Mouse (Mus musculus) CD4-positive naive resting alpha-beta T cell, adult 76 days (primary cell): Measurements from ENCODE around the gene Csnk1e. TPM values are rescaled to one million over a fixed set of nuclear protein-coding genes. Genes with fewer than 3 reads are reported as not detected.

Experiments used
- total RNA-seq: library from RNA; stranded (reverse); gene quantifications from one replicate; pipeline ENCODE4 v1.2.4, GENCODE M21; 2023

The Csnk1e gene
- total RNA-seq: 100 TPM

DNA sequence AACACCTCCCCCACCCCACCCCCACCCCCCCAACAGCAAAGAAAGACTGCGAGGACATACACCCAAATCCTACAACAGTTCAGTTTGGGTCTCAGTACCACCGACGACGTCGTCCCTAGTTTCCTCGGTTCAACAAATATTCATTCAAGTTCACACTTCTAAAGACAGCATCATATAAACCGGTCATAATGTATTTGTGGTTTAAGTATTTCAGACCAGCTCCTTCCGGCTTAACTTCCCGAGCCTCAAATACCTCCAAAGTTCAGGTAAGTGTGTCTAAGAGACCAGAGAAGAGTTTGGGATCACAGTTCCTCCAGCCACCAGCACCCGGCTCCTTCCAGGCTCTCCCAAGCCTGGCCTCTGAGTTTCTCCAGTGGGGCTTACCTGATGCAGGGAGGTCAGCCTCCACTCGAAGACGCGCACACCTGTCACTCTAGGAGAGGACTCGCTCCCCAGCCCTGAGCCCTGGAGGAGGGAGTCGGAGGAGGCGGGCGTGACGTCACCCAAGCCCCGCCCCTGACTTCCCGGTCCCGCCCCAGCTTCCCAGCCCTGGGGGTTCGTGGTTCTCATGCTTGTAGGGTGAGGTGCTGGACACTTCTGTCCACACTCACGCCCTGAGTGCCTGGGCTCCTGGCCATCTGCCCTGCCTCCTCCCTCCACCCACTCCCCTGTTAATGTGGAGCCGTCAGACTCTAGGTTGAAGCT, at the start of gene Csnk1e:
Csnk1e (minus strand) TSS at position 461 of the 705 bp plus-strand sequence.

DNA sequence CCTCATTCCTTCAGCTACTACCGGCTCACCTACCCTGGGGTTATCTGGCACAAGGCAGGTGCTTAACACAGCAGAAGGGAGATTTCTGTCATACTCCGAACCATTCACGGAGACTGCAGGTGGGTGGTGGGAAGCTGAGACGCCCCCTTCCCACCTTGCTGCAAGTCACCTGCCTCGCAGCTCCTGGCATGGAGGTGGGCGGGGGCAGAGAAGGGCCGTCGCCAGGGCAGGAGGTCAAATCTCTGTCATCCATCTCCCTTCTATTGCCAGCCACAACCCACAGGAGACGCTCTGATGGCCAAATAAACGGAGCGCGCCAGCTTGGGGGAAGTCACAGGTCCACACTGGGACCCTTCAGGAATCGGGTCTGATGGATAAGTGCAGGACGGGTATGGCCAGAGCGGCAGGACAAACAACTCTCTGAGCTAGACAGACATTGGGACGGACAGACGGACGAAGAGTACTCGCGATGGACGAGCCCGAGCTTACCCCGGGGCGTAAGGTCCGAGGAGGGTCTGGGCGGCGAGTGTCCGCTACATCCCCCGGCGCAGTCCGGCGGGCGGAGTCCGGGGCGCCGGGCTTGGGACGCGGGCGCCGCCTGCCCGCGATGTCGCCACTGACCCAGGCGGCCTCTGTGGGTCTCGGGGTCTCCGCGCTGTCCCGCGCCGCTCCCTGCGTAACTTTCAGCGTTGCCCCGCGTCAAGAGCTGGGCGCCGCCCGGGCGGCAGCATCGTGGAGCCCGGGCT, 49.5 kb upstream of the Csnk1e start, which contains the start of gene Kcnj4:
Kcnj4 (minus strand) TSS at position 535 of the 746 bp plus-strand sequence.

DNA sequence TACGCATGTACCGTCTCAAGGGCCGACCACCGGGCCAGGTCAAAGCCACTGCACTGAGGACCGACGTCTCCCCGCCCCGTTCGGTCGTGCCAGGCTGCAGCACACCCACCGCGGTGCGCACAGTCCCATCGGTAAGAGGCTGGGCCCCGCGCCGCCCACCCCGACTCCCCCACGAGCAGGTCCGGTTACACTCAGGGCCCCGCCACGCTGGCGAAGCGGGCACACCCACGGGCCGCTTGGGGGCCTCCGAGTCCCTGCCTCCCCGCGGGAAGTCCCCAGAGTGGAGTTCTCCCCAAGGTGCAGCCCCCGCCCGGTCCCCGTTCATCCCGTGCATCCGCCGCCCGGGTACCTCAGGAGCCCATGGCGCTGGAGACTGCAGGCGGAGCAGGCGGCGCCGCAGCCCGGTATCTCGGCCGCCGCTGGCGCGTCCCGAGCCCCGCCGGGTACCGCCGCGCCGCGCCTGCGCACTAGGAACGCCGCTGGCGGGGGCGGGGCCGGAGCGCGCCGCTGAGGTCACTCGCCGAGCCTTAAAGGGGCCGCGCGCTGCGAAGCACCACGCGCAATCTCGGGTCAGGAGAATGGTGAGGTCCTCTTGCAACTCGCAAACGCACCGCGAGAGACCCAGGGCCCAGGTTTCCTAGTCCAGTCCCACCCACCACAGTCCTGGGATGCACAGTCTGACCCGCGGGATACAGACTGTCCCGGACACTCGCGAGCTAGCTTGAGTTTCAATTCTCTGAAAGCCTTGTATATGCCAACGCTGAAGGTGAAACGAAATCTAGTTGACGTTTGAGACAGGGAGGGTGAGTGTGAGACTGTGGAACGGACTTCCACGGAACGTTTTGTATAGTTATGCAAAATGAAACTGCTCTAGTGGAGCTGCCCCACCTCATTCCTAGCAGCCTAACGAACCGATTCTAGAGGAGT, 52.3 kb downstream of the Csnk1e start, which contains the start of gene Tmem184b:
Tmem184b (minus strand) TSS at position 734 of the 927 bp plus-strand sequence.

Other genes with a start within 250 kb of the Csnk1e start
- 26.0 TPM for gene Pick1, start 226.4 kb downstream of the Csnk1e start, total RNA-seq
- 0.73 TPM for gene Gm49486, start 226.2 kb downstream of the Csnk1e start, total RNA-seq
- gene Slc16a8, start 200.8 kb downstream of the Csnk1e start, total RNA-seq: not detected
- 1.9 TPM for gene Baiap2l2, start 170.0 kb downstream of the Csnk1e start, total RNA-seq
- 13.1 TPM for gene Pla2g6, start 127.2 kb downstream of the Csnk1e start, total RNA-seq
- 241 TPM for gene Maff, start 108.9 kb downstream of the Csnk1e start, total RNA-seq
- gene Tmem184b, start 52.0 kb downstream of the Csnk1e start, total RNA-seq: 46.1 TPM
- not detected for gene Kcnj4, start 49.7 kb upstream of the Csnk1e start, total RNA-seq
- gene Kdelr3, start 60.8 kb upstream of the Csnk1e start, total RNA-seq: not detected
- 317 TPM for gene Ddx17, start 91.2 kb upstream of the Csnk1e start, total RNA-seq
- not detected for gene Dmc1, start 149.5 kb upstream of the Csnk1e start, total RNA-seq
- gene Fam227a, start 203.4 kb upstream of the Csnk1e start, total RNA-seq: 0.21 TPM
- 4.8 TPM for gene Cby1, start 203.6 kb upstream of the Csnk1e start, total RNA-seq
- 104 TPM for gene Tomm22, start 215.3 kb upstream of the Csnk1e start, total RNA-seq
- gene Josd1, start 232.4 kb upstream of the Csnk1e start, total RNA-seq: 28.1 TPM
- 133 TPM for gene Gtpbp1, start 235.3 kb upstream of the Csnk1e start, total RNA-seq